Mouse (Mus musculus) C2C12 (cell line): ENCODE results near the gene Dnajc1.

ENCODE experiments used
- CEBPB ChIP-seq: IDR thresholded peaks from one replicate; pipeline ENCODE4 v1.6.1; 2011; ENCODE audit warnings: low read depth, mild to moderate bottlenecking, control low read depth, moderate library complexity
- CTCF ChIP-seq: IDR thresholded peaks from one replicate; pipeline ENCODE4 v1.5.1; 2011; ENCODE audit not compliant: control insufficient read depth, insufficient read depth, insufficient read length
- FOSL1 ChIP-seq: IDR thresholded peaks from one replicate; pipeline ENCODE4 v1.8.0; 2011; ENCODE audit warnings: mild to moderate bottlenecking, low read length; ENCODE audit not compliant: poor library complexity, insufficient read depth, severe bottlenecking
- MAX ChIP-seq: IDR thresholded peaks from one replicate; pipeline ENCODE4 v1.6.1; 2011; ENCODE audit warnings: mild to moderate bottlenecking, control low read depth
- MYOD1 ChIP-seq: IDR thresholded peaks from one replicate; pipeline ENCODE4 v1.6.1; 2011; ENCODE audit warnings: low read depth; ENCODE audit not compliant: control insufficient read depth, insufficient read length
- USF1 ChIP-seq: IDR thresholded peaks from one replicate; pipeline ENCODE4 v1.6.1; 2011; ENCODE audit warnings: low read depth, mild to moderate bottlenecking, control low read depth, moderate library complexity

DNA sequence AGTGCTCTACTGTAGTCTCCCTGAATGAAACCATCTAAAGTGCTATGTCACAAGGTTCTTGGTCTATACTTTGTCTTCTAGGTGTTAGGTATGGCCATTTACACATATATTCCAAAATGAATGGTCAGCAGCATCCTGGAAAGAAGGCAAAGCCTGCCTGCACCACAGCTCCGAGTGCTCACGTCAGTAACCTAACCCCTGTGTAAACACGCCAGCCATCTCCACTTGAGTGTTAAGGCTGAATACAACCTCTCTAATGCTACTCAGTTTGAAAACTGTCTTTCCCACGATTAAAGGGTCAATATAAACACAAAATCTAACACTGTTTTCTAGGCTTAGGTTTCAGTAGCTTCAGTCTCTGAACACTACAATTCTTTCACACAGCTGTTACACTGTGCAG, 161.5 kb downstream of the Dnajc1 start:
- TF ChIP-seq MAX (no peak), USF1 (no peak), CTCF (no peak), MYOD1 (no peak), CEBPB (no peak), FOSL1 (no peak)
